Mouse (Mus musculus) hindlimb bud, embryonic 11.5 days (tissue): ENCODE measurements around the gene Adamts20.

Source experiments
- DNase-seq: peaks from one replicate; pipeline ENCODE4 v3.0.0-alpha.2; 2012; ENCODE audit warnings: low read depth, low spot score; ENCODE audit errors: extremely low spot score

Adamts20 gene

DNA sequence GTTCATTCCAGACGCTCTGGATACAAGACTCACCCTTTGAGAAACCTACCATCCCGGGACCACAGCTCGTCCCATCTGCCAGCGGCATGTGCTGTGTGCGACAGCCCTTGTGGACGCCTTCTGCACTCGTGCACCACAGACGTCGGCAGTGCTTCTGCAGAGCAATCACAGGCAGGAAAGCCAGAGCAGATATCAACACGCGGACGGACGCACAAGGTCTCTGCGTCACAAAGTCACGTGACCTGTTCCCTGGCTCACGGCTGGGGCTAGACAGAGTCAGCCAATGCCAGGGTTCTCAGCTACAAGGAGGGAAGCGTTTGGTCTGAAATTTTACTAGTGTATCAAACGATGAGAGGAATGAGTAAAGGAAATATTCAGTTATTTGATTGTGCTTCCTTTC, 116.2 kb downstream of the Adamts20 start:
- no peak for DNase-seq

DNA sequence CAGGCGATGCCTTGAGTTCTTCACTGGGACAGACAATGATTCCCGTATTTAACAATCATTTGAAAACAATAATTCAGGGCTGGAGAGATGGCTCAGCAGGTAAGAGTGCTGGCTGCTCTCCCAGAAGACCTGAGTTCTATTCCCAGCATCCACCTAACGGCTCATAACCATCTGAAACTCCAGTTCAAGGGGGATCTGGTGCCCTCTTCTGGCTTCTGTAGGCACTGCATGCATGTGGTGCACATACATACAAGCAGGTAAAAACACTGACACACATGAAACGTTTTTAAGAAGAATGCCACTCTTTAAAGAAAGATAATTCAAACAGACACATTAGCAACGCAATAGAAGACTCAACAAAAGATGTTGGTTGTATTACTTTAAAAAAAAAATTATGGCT, 120.9 kb downstream of the Adamts20 start:
- no peak for DNase-seq

DNA sequence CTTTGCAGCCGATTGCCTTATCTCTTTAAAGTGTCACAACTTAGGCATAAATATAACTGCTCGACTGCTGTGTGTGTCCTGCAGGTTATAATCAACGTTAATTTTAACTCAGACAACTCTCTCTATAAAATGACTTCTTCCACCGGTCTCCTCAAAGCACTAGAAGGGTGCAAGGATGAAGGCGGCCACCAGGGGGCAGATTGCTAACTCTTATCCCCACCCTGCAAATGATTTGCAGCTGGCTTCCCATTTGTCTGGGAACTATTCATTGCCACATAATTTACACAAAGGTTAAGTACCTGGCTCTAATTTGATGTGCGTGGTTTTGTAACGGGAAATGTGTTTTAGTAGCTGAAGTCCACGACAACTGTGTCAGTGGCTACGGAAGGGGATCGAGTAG, 122.9 kb downstream of the Adamts20 start:
- peak; percentile 33 for DNase-seq

DNA sequence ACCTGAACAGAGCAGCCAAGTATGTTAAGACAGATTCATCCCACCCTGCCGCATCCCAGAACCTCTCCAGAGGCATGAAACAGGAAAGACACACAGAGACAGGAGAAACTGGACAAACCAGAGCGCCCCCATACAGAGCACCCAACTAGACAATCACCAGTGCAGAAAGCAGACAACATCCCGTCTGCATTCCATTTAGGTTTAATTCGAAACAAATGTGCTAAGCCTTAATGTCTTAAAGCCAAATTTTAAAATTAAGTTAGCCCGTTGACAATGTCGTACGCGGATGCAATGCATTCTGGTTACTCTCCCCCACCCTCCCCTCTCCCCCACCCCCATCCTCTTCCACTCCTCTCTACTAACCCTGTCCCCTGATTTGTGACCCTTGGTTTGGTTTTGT, 126.2 kb downstream of the Adamts20 start:
- DNase-seq, result no peak

DNA sequence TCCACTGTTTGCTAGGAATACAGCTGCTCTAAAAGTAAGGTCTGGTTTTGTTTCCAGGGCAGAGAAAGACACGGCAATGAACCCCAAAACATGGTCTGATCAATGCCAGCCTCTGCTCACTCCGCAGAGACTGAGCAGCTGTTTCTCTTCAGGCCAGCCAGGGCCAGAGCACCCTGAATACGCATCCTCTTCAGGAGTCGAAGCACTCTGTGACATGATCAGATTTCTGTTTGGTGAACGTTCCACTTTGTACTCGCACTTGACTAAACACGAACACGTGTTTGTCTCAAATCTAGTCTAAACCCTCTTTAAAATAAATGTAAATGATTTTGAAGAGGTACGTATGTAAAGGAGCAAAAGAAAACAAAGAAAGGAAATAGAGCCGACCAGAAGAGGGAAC, 130.6 kb downstream of the Adamts20 start:
- no peak for DNase-seq

DNA sequence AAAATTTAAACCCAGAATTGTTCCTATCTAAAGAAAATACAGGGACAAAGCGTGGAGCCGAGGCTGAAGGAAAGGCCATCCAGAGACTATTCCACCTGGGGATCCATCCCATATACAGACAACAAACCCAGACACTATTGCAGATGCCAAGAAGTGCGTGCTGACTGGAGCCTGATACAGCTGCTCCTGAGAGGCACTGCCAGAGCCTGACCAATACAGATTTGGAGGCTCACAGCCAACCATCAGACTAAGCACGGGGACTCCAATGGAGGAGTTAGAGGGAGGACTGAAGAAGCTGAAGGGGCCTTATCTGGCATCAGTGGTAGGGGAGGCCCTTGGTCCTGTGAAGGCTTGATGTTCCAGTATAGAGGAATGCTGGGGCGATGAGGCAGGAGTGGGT, 138.6 kb downstream of the Adamts20 start:
- DNase-seq, result no peak

DNA sequence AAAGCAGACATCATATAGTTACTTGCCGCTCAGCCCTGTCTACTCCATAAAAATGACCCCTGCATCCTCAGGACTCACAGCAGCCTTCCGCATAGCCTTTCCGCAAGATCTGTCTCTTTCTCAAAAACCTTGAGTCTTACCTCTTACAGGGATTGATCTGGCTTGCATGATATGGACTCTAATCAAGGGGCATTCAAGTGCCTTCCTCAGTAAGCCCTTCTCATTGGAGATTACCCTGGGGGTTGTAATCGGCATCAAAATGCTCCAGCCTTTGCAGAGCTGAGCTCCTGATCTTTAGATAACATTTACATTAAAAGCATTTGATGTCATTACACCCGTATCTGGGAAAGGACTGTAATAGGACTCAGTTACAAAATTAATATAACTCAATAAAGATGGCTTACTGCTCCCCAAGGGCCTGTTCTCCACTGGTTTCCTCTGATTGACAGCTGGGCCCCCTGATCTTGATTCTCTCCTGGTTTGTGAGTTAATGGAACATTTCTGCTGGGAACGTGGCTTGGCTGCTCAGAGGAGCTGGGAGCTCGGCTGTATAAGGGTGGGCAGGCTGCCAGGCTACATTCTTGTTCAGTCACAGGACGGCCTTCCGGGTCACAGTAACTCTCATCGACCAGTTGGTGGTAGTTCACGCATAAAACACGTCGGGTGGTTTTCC, 139.6 kb downstream of the Adamts20 start:
- no peak for DNase-seq

DNA sequence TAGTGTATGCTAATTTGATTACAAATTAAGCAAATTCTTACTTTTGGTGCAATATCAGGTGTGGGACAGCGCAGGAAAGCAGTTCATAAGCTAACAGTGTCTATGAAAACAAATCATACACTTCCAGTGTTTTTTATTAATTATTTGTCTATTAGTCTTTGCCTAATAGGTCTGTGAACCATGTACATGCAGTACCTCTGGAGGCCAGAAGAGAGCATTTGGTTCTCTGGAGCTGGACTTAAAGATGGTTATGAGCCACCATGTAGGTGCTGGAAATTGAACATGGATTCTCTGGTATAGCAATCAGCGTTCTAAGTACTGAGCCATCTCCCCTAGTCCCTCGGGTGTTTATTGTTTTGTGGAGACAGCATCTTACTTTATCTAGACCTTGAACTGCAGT, 149.0 kb downstream of the Adamts20 start:
- DNase-seq, result no peak

DNA sequence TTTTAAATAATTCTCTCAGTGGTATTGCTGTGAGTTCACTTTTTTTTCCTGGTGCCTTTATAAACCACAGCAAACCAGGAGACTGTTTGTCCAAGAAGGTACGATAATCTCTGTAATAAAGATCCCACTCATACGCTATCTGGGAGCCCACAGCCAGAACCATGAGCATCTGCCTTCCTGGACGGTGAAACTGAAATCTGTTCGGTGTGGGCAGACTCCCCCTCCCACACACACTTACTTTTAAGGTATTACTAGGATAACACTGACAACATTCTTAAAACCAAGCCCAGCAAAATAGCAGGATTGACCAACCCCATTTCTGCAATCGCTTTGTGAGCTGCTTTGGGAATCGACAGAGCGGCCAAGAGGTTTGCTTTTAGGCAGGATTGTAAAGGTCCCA, 155.5 kb downstream of the Adamts20 start:
- DNase-seq, result no peak

DNA sequence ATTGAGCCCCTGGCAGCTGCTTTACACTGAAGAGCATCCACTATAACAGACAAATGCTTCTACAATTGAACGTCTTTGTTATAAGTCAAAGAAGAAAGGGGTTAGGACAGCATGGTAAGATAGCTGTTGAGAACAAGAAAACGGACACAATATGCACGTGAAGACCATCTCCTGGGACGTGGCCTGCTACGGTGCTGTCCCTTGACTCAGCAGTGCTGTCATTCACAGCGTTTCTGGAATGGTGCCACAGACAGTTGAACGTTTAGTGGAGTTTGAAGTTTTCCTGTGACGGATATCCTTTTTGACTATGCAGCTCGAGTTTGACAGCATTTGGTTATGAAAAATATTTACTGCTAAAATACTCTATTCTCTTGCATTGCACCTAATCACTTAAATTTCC, 157.3 kb downstream of the Adamts20 start:
- no peak for DNase-seq

DNA sequence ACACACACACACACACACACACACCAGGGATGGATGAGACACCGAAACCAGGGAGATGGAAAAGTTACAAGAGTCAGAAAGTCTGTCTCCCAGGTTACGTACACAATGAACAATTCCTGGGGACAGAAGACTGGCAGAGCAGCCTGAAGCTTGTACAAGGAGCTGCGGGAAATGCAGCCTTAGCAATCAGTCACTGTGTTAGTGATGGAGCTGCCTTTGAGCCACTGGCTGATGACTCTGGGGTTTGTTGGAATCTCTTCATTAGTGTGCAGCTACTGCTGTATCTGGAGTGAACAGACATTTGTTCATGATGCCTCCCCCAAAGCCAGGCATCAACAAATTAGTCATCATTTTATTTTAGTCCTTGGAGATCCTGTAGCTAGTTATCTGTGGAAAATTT, 162.1 kb downstream of the Adamts20 start:
- no peak for DNase-seq

DNA sequence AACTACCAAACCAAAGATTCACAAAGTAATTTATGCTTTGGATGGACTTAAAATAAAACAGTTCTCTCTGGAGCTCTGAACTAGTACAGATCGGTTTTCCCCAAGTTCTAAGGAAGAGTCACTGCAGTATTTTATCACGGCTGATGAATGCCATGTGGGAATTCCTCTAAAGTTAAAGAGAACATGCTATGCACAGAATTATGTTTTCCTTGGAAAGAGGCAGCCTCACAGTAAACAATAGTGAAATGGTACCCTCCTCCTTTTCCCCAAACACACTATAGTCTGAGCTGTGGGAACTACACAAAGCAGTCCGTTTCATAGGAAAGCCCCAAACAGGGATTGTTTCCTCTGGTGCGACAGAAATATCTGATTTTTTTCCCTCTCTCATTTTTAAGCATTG, 171.1 kb downstream of the Adamts20 start:
- DNase-seq, result no peak

DNA sequence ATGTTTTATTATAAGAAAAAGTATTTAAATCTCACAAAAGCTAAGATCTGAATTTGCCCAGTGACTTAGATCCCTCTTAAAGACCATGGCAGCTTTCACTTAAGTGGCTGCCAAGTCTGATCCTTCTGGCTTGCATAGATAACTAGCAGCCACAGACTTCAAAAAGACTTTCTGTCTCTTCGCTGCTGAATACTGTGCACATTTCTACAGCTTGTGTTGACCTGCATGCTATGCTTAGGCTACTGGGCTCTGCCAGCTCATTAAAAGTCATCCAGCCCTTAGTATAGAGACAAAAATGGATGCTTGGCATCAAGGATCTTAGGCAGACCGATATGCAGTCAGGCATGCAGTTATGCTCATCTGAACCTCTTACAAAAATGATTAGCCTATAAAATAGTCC, 177.2 kb downstream of the Adamts20 start:
- DNase-seq, result no peak

DNA sequence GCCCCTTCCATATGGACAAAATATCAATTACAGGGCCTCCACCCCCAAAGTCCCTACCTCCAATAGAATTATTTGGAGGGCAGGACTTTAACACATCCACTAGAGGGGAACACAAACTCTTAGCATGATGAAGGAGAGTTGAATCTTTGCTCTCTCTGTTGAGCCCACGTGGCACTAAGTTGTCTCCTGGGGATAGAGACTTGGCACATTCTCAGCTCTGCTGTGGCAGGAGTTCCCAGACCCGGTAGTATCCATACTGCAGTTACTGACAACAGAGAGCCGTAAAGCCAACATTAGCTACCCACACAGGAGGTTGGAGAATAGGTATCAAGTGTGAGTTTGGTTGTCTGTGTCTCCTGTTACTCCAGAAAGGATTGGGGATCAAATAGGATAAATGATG, 177.7 kb downstream of the Adamts20 start:
- no peak for DNase-seq

DNA sequence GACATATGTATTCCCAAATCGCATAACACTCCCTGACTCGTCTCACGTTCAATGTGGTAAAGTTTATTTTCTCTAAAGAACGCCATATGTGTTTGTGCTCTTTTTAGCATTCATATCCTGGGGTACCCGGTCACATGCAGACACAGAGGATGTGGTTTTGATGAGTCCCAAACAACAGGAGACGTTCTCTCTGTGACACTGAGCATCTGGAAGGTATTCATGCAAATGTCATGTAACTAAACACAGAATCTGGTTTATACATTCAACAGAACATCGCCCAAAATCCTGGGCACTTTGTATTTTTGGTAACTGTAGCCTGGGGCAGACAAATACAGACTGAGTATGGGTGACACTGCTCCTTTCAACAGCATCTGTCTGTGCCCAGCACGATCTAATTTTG, 188.8 kb downstream of the Adamts20 start:
- no peak for DNase-seq

DNA sequence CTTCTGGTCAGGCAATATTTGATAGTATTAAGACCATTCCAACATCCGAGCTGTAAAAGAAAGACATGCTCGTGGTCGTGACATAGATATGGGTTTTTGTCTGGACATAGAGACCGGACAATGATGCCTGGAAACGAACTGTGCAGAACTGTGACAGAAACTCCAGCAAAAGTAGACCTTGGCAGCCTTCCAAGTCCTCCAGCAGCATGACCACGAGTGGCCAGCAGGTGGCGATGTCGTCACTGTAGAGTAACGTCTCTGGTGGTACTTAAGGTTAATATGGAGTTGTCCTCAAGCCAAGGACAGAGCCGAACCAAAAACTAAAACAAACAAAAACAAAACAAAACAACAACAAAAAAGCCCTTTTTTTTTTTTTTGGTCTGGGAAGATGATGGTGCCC, 199.6 kb downstream of the Adamts20 start:
- DNase-seq, result peak; percentile 67

DNA sequence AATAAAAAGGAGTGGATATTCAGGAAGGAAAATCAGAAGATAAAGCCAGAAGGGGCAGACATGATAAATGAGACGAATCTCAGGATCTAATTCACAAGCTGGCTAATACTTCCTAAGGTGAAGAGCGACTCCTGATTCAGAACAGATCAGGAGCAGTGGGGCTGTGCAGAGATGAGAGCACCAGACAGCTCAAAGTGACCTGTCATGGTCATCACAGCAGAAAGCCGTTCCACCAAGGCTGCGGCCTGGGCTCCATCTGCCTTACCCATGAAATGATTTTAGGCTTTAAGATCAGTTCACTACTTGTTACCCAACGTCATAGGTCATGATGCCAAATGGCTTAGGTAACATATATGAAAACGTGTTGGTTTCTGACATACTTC, 200.7 kb downstream of the Adamts20 start:
- no peak for DNase-seq

DNA sequence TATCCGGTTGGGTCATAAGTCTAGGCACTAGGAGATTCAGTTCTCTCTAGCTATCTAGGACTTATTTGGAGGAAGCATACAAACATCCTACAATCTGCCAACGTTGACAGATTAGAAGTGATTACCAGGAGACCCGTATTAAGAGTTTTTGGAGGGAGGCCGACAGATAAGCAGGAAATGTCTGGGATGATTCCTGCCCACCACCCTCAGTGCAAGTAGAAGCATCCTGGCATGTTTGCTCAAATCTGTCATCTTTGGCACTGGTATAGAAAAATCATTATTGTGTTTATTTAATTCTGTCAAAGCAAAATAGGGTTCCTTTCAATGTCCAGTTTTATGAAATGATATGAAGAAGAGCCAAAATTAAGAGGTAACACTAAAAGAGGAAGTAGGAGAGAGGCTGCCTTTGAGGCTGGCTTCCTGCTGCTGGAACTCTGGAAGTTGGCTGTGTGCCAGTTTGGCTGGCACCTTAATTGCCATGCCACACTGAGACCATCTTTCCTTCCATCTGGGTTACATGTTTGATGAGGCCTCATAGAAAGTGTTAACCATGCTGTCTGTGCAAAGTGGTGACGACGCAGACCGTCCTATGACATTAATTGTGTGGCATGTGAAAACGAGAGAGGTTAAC, 201.2 kb downstream of the Adamts20 start:
- DNase-seq, result no peak

DNA sequence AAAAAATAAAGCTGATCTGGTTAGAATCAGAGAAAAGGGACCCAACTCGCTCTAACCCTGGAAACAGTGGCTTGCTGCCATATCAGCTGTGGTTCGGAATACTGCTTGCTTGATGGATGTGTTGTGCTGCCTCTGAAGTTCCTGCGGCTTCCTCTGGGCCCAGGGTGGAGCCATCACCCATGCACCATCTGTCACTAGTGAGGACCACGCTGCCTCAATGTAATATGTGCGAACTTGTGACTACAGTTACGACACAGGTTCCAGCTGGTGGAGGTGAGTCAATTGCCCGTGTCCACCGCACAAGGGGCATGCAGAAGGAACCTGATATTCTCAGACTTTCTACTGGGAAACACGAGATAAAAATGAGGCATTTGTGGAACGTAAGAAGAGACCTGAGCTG, 202.0 kb downstream of the Adamts20 start:
- DNase-seq, result no peak

DNA sequence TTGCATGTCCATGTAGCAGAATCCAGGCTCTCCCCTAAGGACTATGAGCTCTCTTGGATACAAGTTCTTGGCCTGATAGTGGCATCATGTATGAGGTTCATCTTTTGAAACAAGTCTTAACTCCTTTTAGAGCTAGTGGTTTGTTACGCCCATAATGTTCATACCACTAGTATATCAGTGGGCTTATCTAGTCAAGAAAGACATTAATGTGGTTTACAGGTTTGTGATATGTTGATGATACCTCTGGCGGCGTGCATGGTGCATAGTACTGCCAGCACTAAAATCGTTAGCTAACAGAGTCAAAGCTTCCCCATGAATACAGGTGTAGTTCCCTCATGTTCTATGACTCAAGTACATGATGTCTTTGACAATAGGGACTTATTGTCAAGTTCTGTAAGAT, 205.7 kb downstream of the Adamts20 start:
- DNase-seq, result no peak

DNA sequence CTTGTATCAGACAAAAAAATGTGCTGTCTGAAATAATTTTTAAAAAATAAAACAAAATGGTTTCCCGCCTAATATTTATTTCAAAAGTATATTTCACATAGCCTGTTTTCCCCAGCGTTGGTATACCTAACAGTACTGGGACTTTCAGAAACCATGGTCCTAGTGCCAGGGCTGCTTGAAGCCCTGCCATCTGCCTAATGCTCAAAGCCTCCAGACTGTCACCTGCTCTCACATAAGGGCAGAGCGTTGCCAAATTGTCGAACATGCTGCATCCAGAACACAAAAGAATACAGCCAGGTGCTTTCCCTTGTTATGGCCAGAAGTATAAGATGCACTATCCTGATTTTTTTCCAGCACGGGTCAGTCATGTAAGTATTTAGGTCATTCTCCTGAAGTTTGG, 209.7 kb downstream of the Adamts20 start:
- DNase-seq, result no peak

DNA sequence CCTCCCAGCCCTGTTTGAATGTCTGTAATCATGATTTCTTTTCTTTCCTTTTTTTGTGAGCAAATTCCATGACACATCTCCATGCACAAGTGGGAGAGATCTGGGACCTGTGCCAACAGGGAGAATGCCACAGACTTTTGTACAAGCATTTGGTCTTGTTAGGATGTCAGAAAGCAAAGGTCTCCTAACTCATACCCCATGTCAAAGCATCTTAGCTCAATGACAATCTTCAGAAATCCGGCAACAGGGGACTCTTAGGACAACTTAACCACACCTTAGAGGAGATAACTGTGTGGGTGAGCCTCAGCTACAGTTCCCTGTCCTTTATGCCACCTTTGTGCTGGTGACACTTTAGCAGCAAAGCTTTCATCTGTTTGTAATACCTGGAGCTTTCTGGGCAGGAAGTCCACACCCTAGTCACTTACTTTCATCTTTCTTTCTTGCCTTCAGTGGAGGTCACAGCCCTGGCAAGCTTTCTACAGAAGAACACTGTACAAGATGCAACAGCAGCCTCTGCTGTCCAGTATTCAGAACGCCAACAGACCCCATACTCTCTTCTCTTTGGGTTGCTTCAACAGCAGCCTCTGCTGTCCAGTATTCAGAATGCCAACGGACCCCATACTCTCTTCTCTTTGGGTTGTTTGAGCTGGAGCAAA, 210.2 kb downstream of the Adamts20 start:
- no peak for DNase-seq
